Mouse (Mus musculus) gastrocnemius, postnatal 36 days (tissue): ENCODE measurements around the gene Idi2. TPM values are rescaled to one million over a fixed set of nuclear protein-coding genes. Genes with fewer than 3 reads are reported as not detected.
"Not testable (repeated sequence)": the region's sequence is repeated elsewhere in the genome, so short reads cannot be mapped to it uniquely, and the experiment has no call there.

ENCODE experiments used
- DNase-seq, 2 experiments: peaks; one replicate each; pipeline ENCODE4 v3.0.0; 2022
- intact Hi-C: fragments of 180-260 bp; cut with DNase I; formaldehyde crosslinking; loops from one replicate; pipeline ENCODE4 v1.15.1; 2025
- long read RNA-seq, 2 experiments: library from polyadenylated mRNA; stranded (forward); transcript quantifications; one replicate each; pipeline ENCODE4 v2.0.0; 2021
- total RNA-seq, 2 experiments: library from RNA; stranded (reverse); gene quantifications; 2 replicates each; pipeline ENCODE4 v1.2.3; 2021

Gene Idi2
- total RNA-seq = not detected
- long read RNA-seq, experiment 1 = 0 reads
- long read RNA-seq, experiment 2 = 0 reads

- DNase-seq, intact Hi-C loops: not testable (repeated sequence)
These were observed at the start of gene Idi2 for GRCm38 (mm10) chr13:8952563-8952962. Idi2 (plus strand) TSS chr13:8952863.

- intact Hi-C loops, DNase-seq: not testable (repeated sequence)
These were observed 46.7 kb upstream of the Idi2 start for GRCm38 (mm10) chr13:8905986-8906385.

- DNase-seq, intact Hi-C loops: not testable (repeated sequence)
These were observed 38.8 kb upstream of the Idi2 start for GRCm38 (mm10) chr13:8913890-8914289.

- DNase-seq = no peak
- intact Hi-C loops = no loop called here
These were observed 19.2 kb upstream of the Idi2 start for GRCm38 (mm10) chr13:8933499-8933898.

- not testable (repeated sequence) for DNase-seq
These were observed 15.0 kb upstream of the Idi2 start for GRCm38 (mm10) chr13:8937611-8938140.

GRCm38 (mm10) chr13:8941110-8941509 is 11.6 kb upstream of the Idi2 start:
- intact Hi-C loops, DNase-seq: not testable (repeated sequence)

More at GRCm38 (mm10) chr13:8937611-8938140, 15.0 kb upstream of the Idi2 start:
- intact Hi-C loops = not testable (repeated sequence)

GRCm38 (mm10) chr13:8941701-8942100 is 11.0 kb upstream of the Idi2 start:
- intact Hi-C loops, DNase-seq: not testable (repeated sequence)

GRCm38 (mm10) chr13:8943828-8944227 is 8.8 kb upstream of the Idi2 start:
- intact Hi-C loops, DNase-seq: not testable (repeated sequence)

GRCm38 (mm10) chr13:8948131-8948530 is 4.5 kb upstream of the Idi2 start, which contains the start of gene Gm9745:
Gm9745 (minus strand) TSS chr13:8948231.
- DNase-seq, intact Hi-C loops: not testable (repeated sequence)

- intact Hi-C loops, DNase-seq: not testable (repeated sequence)
These were observed 2.5 kb downstream of the Idi2 start for GRCm38 (mm10) chr13:8955127-8955526.

GRCm38 (mm10) chr13:8956873-8957272 is 4.2 kb downstream of the Idi2 start:
- intact Hi-C loops, DNase-seq: not testable (repeated sequence)

- intact Hi-C loops = not testable (repeated sequence)
These were observed 6.4 kb downstream of the Idi2 start for GRCm38 (mm10) chr13:8959058-8959457.

GRCm38 (mm10) chr13:8959554-8959953 is 6.9 kb downstream of the Idi2 start:
- intact Hi-C loops, DNase-seq: not testable (repeated sequence)

More at GRCm38 (mm10) chr13:8959058-8959457, 6.4 kb downstream of the Idi2 start:
- not testable (repeated sequence) for DNase-seq

- DNase-seq, intact Hi-C loops: not testable (repeated sequence)
These were observed 8.6 kb downstream of the Idi2 start for GRCm38 (mm10) chr13:8961128-8961888.

- DNase-seq, intact Hi-C loops: not testable (repeated sequence)
These were observed 9.6 kb downstream of the Idi2 start for GRCm38 (mm10) chr13:8962266-8962665.

- intact Hi-C loops = no loop called here
- no peak for DNase-seq
These were observed 12.6 kb downstream of the Idi2 start for GRCm38 (mm10) chr13:8965224-8965623.

GRCm38 (mm10) chr13:8967742-8968141 is 15.1 kb downstream of the Idi2 start:
- intact Hi-C loops = no loop called here
- DNase-seq = no peak

GRCm38 (mm10) chr13:8972369-8972768 is 19.7 kb downstream of the Idi2 start:
- intact Hi-C loops = no loop called here
- DNase-seq = no peak

- intact Hi-C loops = no loop called here
- no peak for DNase-seq
These were observed 20.3 kb downstream of the Idi2 start for GRCm38 (mm10) chr13:8972972-8973371.

GRCm38 (mm10) chr13:8992231-8992630 is 39.6 kb downstream of the Idi2 start:
- no peak for DNase-seq
- intact Hi-C loops = no loop called here

GRCm38 (mm10) chr13:8995159-8995989 is 42.7 kb downstream of the Idi2 start:
- intact Hi-C loops = loop anchor here (5.0 kb wide), 1 partner anchor 108 kb away; the partner anchor contains the start of gene Idi1
- no peak for DNase-seq
